Mouse (Mus musculus) forebrain, embryonic 10.5 days (tissue): ENCODE measurements around the gene Lhx1. TPM values are rescaled to one million over a fixed set of nuclear protein-coding genes. Genes with fewer than 3 reads are reported as not detected.

Experiments used
- DNase-seq: peaks from one replicate; pipeline ENCODE4 v3.0.0-alpha.2; 2017; ENCODE audit warnings: low spot score; ENCODE audit errors: extremely low spot score
- H3K27ac ChIP-seq: fragments of 300-500 bp; sonication (generic); 2 replicates; pipeline ENCODE4 v1.5.1; 2016; ENCODE audit warnings: mild to moderate bottlenecking
- H3K27me3 ChIP-seq: fragments of 300-500 bp; sonication (generic); 2 replicates; pipeline ENCODE4 v1.6.1; 2016; ENCODE audit warnings: mild to moderate bottlenecking; ENCODE audit not compliant: poor library complexity, severe bottlenecking
- H3K36me3 ChIP-seq: fragments of 300-500 bp; sonication (generic); replicated peaks from 2 replicates; pipeline ENCODE4 v1.6.1; 2016; ENCODE audit warnings: mild to moderate bottlenecking, moderate library complexity
- H3K4me1 ChIP-seq: fragments of 300-500 bp; sonication (generic); 2 replicates; pipeline ENCODE4 v1.6.1; 2016
- H3K4me3 ChIP-seq: fragments of 300-500 bp; sonication (generic); 2 replicates; pipeline ENCODE4 v1.5.1; 2016; ENCODE audit warnings: mild to moderate bottlenecking, moderate library complexity
- H3K9me3 ChIP-seq: fragments of 300-500 bp; sonication (generic); 2 replicates; pipeline ENCODE4 v1.6.1; 2016; ENCODE audit warnings: mild to moderate bottlenecking, moderate library complexity
- WGBS: fragments of 180-500 bp; shearing (Covaris S2); methylation state at CpG from one replicate; pipeline ENCODE4 v1.1.7; 2016; 5-methylcytosine and 5-hydroxymethylcytosine counted together
- polyA plus RNA-seq: library from polyadenylated mRNA; unstranded; fragments of >200 nt; fragmentation: Nextera tagmentation; extraction: Ambion mirVana; gene quantifications from 2 replicates; pipeline ENCODE4 v1.2.1, GENCODE M21; 2016

Lhx1 gene
- polyA plus RNA-seq, 1 experiment from 2014 or later: 2.6 TPM

DNA sequence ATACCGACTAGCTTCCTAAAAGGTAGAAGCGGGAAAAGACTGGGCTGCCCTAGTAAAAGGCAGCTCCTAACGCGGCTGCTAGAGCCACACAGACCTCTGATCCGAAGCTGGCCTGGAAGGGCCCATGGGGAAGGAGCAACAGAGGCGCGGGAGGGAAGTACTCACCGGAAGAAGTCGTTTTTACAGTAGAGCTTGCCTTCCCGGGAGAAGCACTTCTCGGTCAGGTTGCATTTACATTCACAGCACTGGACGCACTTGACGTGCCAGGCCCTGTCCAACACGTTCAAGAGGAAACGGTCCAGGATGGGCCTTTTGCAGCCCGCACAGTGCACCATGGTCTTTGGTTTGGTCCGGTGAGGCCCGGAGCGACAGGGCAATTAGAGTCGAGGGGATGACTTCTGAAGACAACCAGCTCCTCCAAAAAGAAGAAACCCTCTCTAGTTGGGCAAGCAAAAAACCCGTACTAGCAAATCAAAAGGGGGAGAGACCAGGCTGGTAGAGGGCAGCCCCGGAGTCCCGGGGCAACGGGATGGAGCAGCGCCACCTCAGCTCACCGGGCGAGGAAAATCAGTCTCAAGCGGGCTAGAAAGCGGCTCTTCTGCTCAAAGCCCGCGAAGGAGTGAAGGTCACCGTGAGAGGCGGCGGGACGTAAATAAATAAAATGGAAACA is 1.4 kb downstream of the Lhx1 start:
- Histone ChIP-seq H3K9me3 (0 out of 2 replicates have a peak, but pooled peaks cover 3% of the 10 kb centered on the region), H3K27me3 (peaks cover 100% of the 10 kb centered on the region), H3K27ac (no peak overlapping the region), H3K4me3 (peak overlapping the region; percentile 61), H3K4me1 (peaks cover 61% of the 10 kb centered on the region), H3K36me3 (no peaks in the 10 kb centered on the region)
- WGBS: under 1% methylated on average over 35 of the region's 35 CpGs
- peak; percentile 60 for DNase-seq

DNA sequence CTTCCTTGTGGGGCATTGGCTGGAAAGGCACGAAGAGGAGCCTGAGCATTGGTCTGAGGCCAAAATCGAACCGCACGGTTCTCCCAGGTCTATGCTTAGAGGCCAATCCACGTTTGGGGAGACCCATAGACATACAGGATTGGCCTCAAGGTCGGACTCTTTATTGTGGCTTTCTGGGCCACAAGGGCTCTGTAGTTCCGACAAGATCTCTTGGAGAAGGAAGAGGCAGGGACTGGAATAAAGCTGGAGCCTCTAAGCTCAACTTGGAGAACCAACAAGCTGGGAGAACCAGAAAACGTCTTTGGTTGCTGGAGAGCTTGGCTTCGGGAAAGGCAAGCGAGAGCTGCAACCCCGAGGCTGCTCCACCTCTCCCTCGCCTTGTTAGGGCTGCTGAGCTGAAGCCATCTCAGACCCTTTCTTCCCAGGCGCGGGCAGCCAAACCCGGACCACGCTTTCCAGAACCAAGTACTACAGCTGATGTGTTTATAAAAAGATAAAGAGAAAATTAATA is 2.0 kb downstream of the Lhx1 start:
- WGBS: under 1% methylated on average over 16 of the region's 16 CpGs
- Histone ChIP-seq H3K9me3 (0 out of 2 replicates have a peak, but pooled peaks cover 3% of the 10 kb centered on the region), H3K27ac (no peak overlapping the region), H3K36me3 (no peaks in the 10 kb centered on the region), H3K4me1 (peaks cover 55% of the 10 kb centered on the region), H3K4me3 (peak overlapping the region; percentile 61), H3K27me3 (peaks cover 100% of the 10 kb centered on the region)
- DNase-seq: peak; percentile 50

DNA sequence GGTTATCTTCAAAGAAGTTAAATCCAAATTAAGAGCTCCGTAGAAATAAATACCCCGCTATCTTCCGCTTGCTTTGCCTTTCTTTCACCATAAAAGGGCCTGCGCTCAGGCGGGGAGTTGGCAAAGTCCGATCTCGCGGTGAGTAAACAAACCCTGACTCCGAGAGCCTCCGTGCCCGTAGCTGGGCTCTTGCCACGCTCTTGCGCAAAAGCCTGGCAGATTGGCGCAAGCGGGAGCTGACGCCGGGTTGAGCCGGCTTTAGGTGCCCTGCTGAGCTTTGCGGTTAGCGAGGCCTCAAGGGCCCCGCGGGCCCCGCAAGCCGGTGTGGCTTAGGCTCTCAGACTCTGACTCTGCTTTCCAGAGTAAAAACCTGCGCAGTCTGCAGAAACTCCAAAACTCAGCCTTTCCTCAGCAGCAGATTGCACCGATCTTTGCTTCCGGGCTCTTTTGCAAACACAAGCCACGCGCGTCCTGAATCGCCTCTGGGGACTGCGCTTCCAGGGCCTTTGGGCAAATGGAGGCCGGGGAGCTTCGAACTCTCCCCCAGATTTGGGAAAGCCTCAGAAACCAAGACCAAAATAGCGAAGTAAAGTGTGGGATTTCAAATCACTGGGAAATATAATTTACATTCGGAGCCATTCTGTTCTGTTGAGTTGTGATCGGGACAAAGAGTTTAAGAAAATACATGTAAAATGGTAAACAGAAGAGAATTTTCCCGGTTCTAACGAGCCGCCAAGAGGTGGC is 2.6 kb downstream of the Lhx1 start:
- under 1% methylated on average over 40 of the region's 40 CpGs for WGBS
- Histone ChIP-seq H3K4me1 (peaks cover 52% of the 10 kb centered on the region), H3K36me3 (no peaks in the 10 kb centered on the region), H3K9me3 (0 out of 2 replicates have a peak, but pooled peaks cover 3% of the 10 kb centered on the region), H3K4me3 (peak overlapping the region; percentile 61), H3K27me3 (peaks cover 100% of the 10 kb centered on the region), H3K27ac (no peak overlapping the region)
- DNase-seq: peak; percentile 38

DNA sequence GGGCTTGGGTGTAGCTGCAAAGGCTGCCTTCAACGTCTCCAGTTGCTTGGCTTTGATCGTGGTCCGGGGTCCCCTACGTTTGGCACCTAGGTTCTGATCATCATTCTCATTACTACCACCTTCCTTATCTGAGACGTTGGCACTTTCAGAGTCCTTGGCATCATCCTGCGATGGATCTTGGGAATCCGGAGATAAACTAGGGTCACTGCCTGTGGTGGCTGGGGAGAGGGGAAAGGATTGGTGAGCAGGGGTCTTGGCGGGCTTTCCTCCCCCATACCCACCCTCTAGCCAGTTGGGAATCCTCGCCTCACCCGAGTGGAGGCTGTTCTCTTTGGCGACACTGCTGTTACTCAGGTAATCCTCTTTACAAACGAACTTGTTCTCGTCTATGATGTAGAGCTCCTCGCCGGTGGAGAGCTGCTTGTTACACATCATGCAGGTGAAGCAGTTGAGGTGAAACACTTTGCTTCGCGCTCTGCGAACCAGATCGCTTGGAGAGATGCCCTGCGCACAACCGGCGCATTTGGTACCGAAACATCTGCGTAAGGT is 3.5 kb downstream of the Lhx1 start:
- peak; percentile 29 for DNase-seq
- Histone ChIP-seq H3K9me3 (0 out of 2 replicates have a peak, but pooled peaks cover 3% of the 10 kb centered on the region), H3K27ac (no peak overlapping the region), H3K4me1 (peaks cover 47% of the 10 kb centered on the region), H3K36me3 (no peaks in the 10 kb centered on the region), H3K27me3 (peaks cover 100% of the 10 kb centered on the region), H3K4me3 (peak overlapping the region; percentile 61; the same call in 1 of the 2 replicates)
- 4% methylated on average over 24 of the region's 24 CpGs for WGBS

DNA sequence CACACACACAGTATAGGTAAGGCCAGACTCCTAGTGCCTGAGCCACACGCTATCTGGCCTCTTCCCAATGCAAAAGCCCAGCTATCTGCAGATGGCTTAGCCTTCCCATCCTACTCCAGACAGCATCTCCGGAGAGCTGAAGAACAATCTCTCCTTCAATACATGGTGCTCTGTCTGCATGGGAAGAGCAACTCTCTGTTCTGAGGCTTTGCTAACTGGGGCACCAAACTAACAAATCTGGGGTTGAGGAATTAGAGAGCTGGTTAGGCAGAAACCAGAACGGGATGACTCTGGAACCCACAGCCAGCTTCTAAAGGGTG is 4.3 kb downstream of the Lhx1 start:
- WGBS: 5% methylated on average over 3 of the region's 3 CpGs
- Histone ChIP-seq H3K9me3 (0 out of 2 replicates have a peak, but pooled peaks cover 3% of the 10 kb centered on the region), H3K27ac (no peak overlapping the region), H3K27me3 (peaks cover 100% of the 10 kb centered on the region), H3K4me3 (no peak overlapping the region), H3K4me1 (peaks cover 40% of the 10 kb centered on the region), H3K36me3 (no peaks in the 10 kb centered on the region)
- no peak for DNase-seq

DNA sequence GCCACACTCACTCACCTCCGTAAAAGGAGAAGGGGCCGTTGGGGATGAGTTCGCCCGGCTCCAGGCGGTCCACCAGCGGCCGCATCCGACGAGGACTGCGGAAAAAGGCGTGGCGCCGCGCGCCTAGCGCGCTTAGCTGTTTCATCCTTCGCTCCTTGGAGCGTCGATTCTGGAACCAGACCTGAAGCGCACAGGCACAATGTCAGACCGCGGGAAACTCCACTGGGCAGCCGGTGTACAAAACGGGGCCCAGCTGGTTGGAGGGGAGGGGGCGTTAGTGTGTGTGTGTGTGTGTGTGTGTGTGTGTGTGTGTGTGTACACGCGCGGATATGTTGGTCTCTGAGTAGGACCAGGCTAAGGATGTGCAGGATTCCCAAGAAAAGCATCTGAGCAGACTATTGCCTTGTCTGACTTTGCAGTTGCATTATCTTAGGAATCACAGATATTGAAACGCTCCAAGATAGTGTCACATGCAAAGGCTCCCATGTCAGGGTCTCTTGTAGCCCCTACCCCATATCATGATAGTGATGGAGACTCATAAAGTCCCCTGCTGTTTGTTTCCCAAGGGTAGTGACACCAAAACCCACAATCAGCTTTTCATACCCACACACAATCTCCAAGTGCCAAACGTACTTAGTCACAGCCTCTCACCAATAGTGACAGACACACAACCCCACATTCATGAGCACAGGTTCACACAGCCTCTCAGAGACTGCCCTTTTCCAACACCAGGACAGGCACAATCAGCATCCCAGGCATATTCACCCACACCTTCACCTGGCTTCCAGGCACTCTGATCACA is 4.9 kb downstream of the Lhx1 start:
- 2% methylated on average over 31 of the region's 31 CpGs for WGBS
- Histone ChIP-seq H3K36me3 (no peaks in the 10 kb centered on the region), H3K9me3 (0 out of 2 replicates have a peak, but pooled peaks cover 3% of the 10 kb centered on the region), H3K4me3 (no peak overlapping the region; the same call in 1 of the 2 replicates), H3K4me1 (peaks cover 34% of the 10 kb centered on the region), H3K27ac (no peak overlapping the region), H3K27me3 (peaks cover 100% of the 10 kb centered on the region)
- DNase-seq: no peak

DNA sequence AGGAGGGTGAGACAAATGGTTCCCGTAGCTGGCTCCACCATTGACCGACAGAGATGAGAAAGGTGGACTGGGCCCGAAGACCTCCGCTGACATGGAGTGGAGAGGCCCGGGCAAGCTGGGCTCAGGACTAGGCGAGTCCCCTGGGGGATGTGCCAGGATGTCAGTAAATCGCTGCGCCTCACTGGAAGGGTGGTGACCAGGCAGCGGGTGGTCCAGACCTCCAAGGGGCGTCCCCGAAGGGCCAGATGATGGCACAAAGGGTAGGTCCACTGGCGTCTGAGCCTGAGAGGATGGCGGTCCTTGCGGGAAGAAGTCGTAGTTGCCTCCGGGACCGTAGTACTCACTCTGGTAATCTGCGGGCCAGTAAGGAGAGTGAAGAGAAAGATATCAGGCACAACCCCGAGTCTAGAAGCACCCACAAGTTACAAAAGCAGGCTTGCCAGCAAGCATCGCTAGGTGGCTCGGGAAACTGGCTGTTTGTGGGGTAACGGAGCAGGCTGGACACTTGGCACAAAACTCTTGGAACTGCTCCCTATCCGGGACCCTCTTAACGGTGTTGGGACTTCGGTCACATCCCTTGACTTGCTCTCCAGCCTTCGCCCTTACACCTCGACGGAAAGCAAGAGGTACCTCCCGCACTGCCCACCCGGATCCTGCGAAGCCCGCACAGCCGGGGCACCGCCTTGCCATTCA is 5.6 kb downstream of the Lhx1 start:
- Histone ChIP-seq H3K27me3 (peaks cover 100% of the 10 kb centered on the region), H3K27ac (no peak overlapping the region), H3K36me3 (no peaks in the 10 kb centered on the region), H3K4me1 (peaks cover 27% of the 10 kb centered on the region), H3K9me3 (0 out of 2 replicates have a peak, but pooled peaks cover 3% of the 10 kb centered on the region), H3K4me3 (no peak overlapping the region; the same call in 1 of the 2 replicates)
- peak; percentile 44 for DNase-seq
- WGBS: 2% methylated on average over 34 of the region's 34 CpGs

DNA sequence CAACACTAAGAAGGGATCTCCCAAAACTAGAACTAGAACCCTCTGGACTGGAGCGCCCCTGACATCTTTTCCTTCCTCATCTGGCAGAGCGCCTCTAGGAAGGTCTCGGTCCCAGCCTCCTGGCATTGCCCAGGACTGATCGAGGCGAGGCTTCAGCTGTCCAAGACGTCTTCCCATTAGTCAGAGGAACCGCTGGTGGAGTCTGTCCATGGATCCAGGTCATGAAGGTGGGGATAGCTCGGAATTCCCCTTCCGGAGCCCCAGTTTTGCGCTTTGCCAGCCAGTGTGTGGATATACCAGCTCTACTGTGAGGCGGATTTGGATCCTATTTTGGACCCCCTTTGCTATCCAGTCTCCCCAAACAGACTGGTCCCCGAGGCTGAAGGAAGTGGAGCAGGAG is 6.3 kb downstream of the Lhx1 start:
- Histone ChIP-seq H3K9me3 (0 out of 2 replicates have a peak, but pooled peaks cover 3% of the 10 kb centered on the region), H3K4me1 (peaks cover 23% of the 10 kb centered on the region), H3K27me3 (peaks cover 100% of the 10 kb centered on the region), H3K27ac (no peak overlapping the region), H3K36me3 (no peaks in the 10 kb centered on the region), H3K4me3 (no peak overlapping the region)
- peak; percentile 33 for DNase-seq
- WGBS: 1% methylated on average over 12 of the region's 12 CpGs

DNA sequence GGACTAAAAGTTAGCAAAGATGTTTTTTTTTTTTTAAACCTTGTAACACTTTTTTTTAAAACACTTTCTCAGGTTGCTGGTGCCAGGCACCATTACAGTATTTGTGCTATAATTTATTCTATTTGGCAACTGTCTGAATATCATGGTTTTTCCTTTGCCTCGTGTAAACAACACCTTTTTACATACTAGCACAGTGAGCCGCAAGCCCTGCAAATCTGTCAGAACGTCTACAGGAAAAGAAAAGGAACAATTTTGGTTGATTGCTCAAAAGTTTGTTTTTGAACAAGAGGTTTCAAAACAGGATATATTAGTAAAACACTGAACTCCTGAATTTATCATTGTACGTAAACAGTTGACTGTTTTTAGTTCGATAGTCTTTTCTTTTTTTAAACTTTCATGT is 7.1 kb downstream of the Lhx1 start:
- Histone ChIP-seq H3K4me3 (no peak overlapping the region), H3K9me3 (0 out of 2 replicates have a peak, but pooled peaks cover 3% of the 10 kb centered on the region), H3K4me1 (peaks cover 23% of the 10 kb centered on the region), H3K27me3 (peaks cover 94% of the 10 kb centered on the region), H3K36me3 (no peaks in the 10 kb centered on the region), H3K27ac (no peak overlapping the region)
- 21% methylated on average over 5 of the region's 5 CpGs for WGBS
- no peak for DNase-seq

DNA sequence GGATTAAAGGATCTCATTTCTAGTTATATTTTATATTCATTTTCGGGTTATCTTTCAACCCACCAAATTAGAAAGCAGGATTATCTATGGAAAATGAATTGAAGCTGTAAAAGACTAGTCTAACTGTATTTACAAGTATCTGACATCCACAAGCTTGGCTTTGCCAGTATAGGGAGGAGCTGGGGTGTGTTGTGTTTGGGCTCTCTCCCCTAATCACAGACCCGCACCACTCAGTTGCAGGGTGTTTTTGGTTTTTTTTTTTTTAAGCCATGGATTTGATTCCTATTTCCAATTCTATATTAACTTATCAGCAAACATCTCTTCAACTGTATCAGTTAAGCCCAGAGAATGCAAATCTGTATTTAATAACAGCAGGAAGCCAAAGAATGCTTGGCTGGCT is 7.9 kb downstream of the Lhx1 start:
- H3K27me3 ChIP-seq: peaks cover 86% of the 10 kb centered on the region
- no peaks in the 10 kb centered on the region for H3K36me3 ChIP-seq
- H3K27ac ChIP-seq: no peak overlapping the region
- 11% methylated on average over 2 of the region's 2 CpGs for WGBS
- H3K4me3 ChIP-seq: no peak overlapping the region
- H3K9me3 ChIP-seq: 0 out of 2 replicates have a peak, but pooled peaks cover 3% of the 10 kb centered on the region
- DNase-seq: no peak
- peaks cover 25% of the 10 kb centered on the region for H3K4me1 ChIP-seq

DNA sequence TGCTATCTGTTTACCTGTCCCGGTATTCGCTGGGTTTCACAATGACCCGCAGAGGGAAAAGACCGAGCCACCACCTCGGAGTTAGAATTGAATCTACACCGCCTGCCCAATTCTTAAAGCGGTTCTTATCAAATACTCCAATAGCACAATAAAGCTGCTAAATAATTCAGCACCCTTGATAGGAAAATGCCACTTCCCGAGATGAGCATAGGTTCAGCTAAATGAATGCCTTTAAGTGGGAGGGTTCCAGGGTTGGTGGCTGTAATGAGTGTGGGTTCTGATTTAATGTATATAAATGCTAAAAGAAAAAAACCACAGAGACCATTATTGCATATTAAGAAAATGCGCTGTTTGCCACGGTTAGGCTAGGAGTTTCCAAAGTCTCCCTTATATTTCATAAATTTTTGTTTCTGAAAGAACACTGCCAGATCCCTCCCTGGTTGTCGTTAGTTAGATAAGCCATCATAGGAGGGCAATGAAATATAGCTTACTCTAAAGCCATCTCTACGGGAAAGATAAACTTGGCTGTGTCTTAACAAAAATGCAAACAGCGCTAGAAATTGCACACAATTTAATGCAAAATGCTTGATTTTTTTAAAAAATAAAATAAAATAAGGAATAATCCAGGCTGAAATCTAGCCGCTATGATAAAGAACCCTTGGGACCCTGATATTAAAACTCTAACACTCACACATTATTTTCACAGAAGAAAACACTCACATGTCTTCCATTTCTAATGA is 8.7 kb downstream of the Lhx1 start:
- H3K9me3 ChIP-seq: 0 out of 2 replicates have a peak, but pooled peaks cover 3% of the 10 kb centered on the region
- H3K4me3 ChIP-seq: no peak overlapping the region
- H3K4me1 ChIP-seq: peaks cover 31% of the 10 kb centered on the region
- WGBS: 4% methylated on average over 14 of the region's 14 CpGs
- peaks cover 78% of the 10 kb centered on the region for H3K27me3 ChIP-seq
- no peak overlapping the region for H3K27ac ChIP-seq
- peaks cover 4% of the 10 kb centered on the region for H3K36me3 ChIP-seq
- peak; percentile 28 for DNase-seq
